Mouse (Mus musculus): Measurements from ENCODE around the gene Map3k6. TPM values are rescaled to one million over a fixed set of nuclear protein-coding genes. Genes with fewer than 3 reads are reported as not detected.

Map3k6 gene
- polyA plus RNA-seq, 1 experiment from 2014 or later: 2.1 TPM

DNA sequence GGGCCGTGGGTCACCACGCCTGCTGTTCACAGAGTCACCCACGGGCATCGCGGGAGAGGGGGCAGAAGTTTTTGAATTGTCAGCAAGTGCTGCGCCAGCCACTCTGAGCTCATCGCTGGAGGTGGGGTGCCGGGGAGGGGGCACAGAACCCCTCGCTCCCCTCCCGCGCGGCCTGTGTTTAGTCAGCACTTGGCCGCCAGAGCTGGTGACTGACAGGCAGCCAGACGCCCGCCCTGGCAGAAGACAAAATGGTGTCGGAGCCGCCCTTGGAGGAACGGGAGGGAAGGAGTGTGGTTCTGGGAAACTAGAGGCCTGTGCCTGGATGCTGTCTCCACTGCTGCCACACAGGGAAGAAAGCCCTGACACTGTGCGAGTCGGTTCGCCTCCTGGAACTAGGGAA, 40.3 kb upstream of the Map3k6 start:
- Histone ChIP-seq H3K9ac (replicated peaks; ENCODE audit: low read depth, low read length) (peak overlapping the region; percentile 28; the same call in 1 of the 2 replicates), H3K27ac (ENCODE audit: low read length) (peak overlapping the region; percentile 49), H3K4me1 (replicated peaks; ENCODE audit: control insufficient read depth, insufficient read depth, low read length) (peaks cover 61% of the 10 kb centered on the region), H3K9me3 (ENCODE audit: control insufficient read depth, low read length) (no peaks in the 10 kb centered on the region), H3K4me3 (replicated peaks; ENCODE audit: low read length) (no peak overlapping the region), H3K27me3 (replicated peaks; ENCODE audit: control insufficient read depth, insufficient read depth, low read length) (no peaks in the 10 kb centered on the region), H3K4me2 (ENCODE audit: low read length) (0 out of 2 replicates have a peak overlapping the region, but pooled peaks have one; percentile 1), H3K36me3 (ENCODE audit: control insufficient read depth, insufficient read depth) (peaks cover 5% of the 10 kb centered on the region; the same call in 1 of the 2 replicates)
- ATAC-seq: peak; percentile 24
- 28% methylated on average over 21 of the region's 21 CpGs for WGBS

DNA sequence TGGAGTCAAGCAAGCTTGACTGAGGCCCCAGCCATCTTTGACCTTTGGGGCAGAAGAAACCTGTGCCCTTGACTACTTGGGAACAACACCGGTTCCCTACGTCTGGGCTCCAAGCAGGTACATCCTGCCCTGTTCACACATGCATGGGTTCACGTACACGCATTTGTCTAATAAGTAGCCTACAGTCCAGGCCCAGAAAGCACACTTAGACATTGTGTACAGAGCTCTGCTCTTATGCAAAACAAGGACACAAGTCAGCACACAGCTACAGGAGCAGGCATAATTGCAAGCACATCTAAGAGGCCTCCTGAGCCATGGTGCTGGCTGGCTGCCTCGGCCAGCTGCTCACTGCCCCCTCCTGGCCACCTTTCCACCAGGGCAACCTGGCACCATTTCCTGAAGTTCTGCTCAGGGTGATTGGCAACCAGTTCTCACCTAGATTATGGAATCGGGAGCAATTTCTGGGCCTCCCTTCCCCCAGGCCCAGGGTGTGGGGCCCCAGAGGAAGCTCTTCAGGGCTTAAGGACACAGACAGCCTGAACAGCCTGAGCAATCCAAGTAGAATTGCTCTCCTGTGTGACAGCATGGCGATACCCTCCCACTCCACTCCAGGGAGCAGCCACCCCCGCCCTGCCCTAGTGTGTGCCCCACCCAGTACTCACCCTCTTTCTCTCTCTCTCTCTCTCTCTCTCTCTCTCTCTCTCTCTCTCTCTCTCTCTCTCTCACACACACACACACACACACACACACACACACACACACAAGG, 39.4 kb upstream of the Map3k6 start:
- H3K36me3 ChIP-seq (ENCODE audit: control insufficient read depth, insufficient read depth): no peaks in the 10 kb centered on the region
- no peaks in the 10 kb centered on the region for H3K27me3 ChIP-seq (replicated peaks; ENCODE audit: control insufficient read depth, insufficient read depth, low read length)
- no peaks in the 10 kb centered on the region for H3K9me3 ChIP-seq (ENCODE audit: control insufficient read depth, low read length)
- H3K4me3 ChIP-seq (replicated peaks; ENCODE audit: low read length): no peak overlapping the region
- H3K27ac ChIP-seq (ENCODE audit: low read length): peak overlapping the region; percentile 49
- peaks cover 59% of the 10 kb centered on the region for H3K4me1 ChIP-seq (replicated peaks; ENCODE audit: control insufficient read depth, insufficient read depth, low read length)
- peak; percentile 31 for ATAC-seq
- H3K4me2 ChIP-seq (ENCODE audit: low read length): no peak overlapping the region
- peak overlapping the region; percentile 28; the same call in 1 of the 2 replicates for H3K9ac ChIP-seq (replicated peaks; ENCODE audit: low read depth, low read length)
- WGBS: 62% methylated on average over 8 of the region's 8 CpGs

DNA sequence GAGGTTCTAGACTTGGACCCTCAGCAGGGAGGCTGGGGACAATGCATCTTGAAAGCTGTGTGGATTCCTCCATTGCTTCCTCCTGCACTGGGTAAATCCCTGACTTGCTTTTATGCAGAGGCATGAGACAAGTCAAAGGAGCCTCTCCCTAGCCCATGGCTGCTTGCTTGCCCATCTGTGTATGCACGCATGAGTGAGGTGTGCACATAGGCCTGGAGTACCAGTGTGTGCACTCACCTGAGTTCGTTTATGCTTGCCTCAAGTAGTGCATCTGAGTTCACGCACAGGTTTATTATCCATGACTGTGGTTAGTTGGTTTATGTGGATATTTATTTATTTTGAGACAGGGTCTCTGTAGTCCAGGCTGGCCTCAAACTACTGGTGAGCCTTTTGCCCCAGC, 38.4 kb upstream of the Map3k6 start:
- Histone ChIP-seq H3K36me3 (ENCODE audit: control insufficient read depth, insufficient read depth) (no peaks in the 10 kb centered on the region), H3K4me2 (ENCODE audit: low read length) (no peak overlapping the region), H3K27me3 (replicated peaks; ENCODE audit: control insufficient read depth, insufficient read depth, low read length) (no peaks in the 10 kb centered on the region), H3K9me3 (ENCODE audit: control insufficient read depth, low read length) (no peaks in the 10 kb centered on the region), H3K4me1 (replicated peaks; ENCODE audit: control insufficient read depth, insufficient read depth, low read length) (peaks cover 48% of the 10 kb centered on the region), H3K4me3 (replicated peaks; ENCODE audit: low read length) (no peak overlapping the region), H3K27ac (ENCODE audit: low read length) (no peak overlapping the region), H3K9ac (replicated peaks; ENCODE audit: low read depth, low read length) (no peak overlapping the region)
- 93% methylated on average over 3 of the region's 3 CpGs for WGBS
- no peak for ATAC-seq

- H3K27me3 ChIP-seq (replicated peaks; ENCODE audit: control insufficient read depth, insufficient read depth, low read length): no peaks in the 10 kb centered on the region
- no peak overlapping the region for H3K27ac ChIP-seq (ENCODE audit: low read length)
- peaks cover 35% of the 10 kb centered on the region for H3K4me1 ChIP-seq (replicated peaks; ENCODE audit: control insufficient read depth, insufficient read depth, low read length)
- no peak overlapping the region for H3K4me3 ChIP-seq (replicated peaks; ENCODE audit: low read length)
- WGBS: 55% methylated on average over 3 of the region's 3 CpGs
- no peaks in the 10 kb centered on the region for H3K9me3 ChIP-seq (ENCODE audit: control insufficient read depth, low read length)
- no peaks in the 10 kb centered on the region for H3K36me3 ChIP-seq (ENCODE audit: control insufficient read depth, insufficient read depth)
- no peak overlapping the region for H3K4me2 ChIP-seq (ENCODE audit: low read length)
- ATAC-seq: no peak
- no peak overlapping the region for H3K9ac ChIP-seq (replicated peaks; ENCODE audit: low read depth, low read length)
Observed at GRCm38 (mm10) chr4:133203591-133203990, 37.0 kb upstream of the Map3k6 start.

- Histone ChIP-seq H3K9ac (replicated peaks; ENCODE audit: low read depth, low read length) (0 out of 2 replicates have a peak overlapping the region, but pooled peaks have one; percentile 2), H3K27me3 (replicated peaks; ENCODE audit: control insufficient read depth, insufficient read depth, low read length) (no peaks in the 10 kb centered on the region), H3K4me1 (replicated peaks; ENCODE audit: control insufficient read depth, insufficient read depth, low read length) (peaks cover 28% of the 10 kb centered on the region), H3K36me3 (ENCODE audit: control insufficient read depth, insufficient read depth) (no peaks in the 10 kb centered on the region), H3K9me3 (ENCODE audit: control insufficient read depth, low read length) (no peaks in the 10 kb centered on the region), H3K4me2 (ENCODE audit: low read length) (no peak overlapping the region), H3K27ac (ENCODE audit: low read length) (peak overlapping the region; percentile 45), H3K4me3 (replicated peaks; ENCODE audit: low read length) (no peak overlapping the region)
- ATAC-seq: no peak
- WGBS: 46% methylated on average over 7 of the region's 7 CpGs
Observed at GRCm38 (mm10) chr4:133204379-133204778, 36.2 kb upstream of the Map3k6 start.

DNA sequence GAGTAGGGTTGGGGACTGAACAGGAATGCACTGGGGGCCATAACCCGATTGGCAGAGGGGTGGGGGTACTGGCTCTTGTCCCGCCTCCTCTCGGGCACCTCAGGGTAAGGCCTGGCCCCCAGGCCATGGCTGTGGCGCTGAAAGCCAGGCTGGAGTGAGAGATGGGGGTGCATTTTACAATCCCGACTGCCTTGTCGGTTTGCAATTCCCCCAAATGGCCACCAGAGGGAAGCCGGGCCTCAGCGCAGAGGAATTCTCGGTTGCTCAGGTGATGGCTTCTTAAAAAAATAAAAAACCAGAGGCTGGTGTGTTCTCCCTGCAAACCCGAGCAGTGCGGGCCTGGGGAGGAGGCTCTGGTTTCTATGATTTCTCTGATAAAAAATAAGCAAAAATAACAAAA, 31.3 kb upstream of the Map3k6 start:
- H3K4me3 ChIP-seq (replicated peaks; ENCODE audit: low read length): no peak overlapping the region
- H3K9me3 ChIP-seq (ENCODE audit: control insufficient read depth, low read length): no peaks in the 10 kb centered on the region
- H3K9ac ChIP-seq (replicated peaks; ENCODE audit: low read depth, low read length): no peak overlapping the region; the same call in 1 of the 2 replicates
- H3K36me3 ChIP-seq (ENCODE audit: control insufficient read depth, insufficient read depth): no peaks in the 10 kb centered on the region
- no peak for ATAC-seq
- WGBS: 4% methylated on average over 11 of the region's 11 CpGs
- no peak overlapping the region for H3K4me2 ChIP-seq (ENCODE audit: low read length)
- H3K4me1 ChIP-seq (replicated peaks; ENCODE audit: control insufficient read depth, insufficient read depth, low read length): peaks cover 19% of the 10 kb centered on the region
- H3K27me3 ChIP-seq (replicated peaks; ENCODE audit: control insufficient read depth, insufficient read depth, low read length): peaks cover 6% of the 10 kb centered on the region; the same call in 1 of the 2 replicates
- no peak overlapping the region for H3K27ac ChIP-seq (ENCODE audit: low read length)

GRCm38 (mm10) chr4:133210023-133210787, 30.4 kb upstream of the Map3k6 start:
- no peak overlapping the region for H3K4me3 ChIP-seq (replicated peaks; ENCODE audit: low read length)
- no peaks in the 10 kb centered on the region for H3K36me3 ChIP-seq (ENCODE audit: control insufficient read depth, insufficient read depth)
- peaks cover 6% of the 10 kb centered on the region; the same call in 1 of the 2 replicates for H3K27me3 ChIP-seq (replicated peaks; ENCODE audit: control insufficient read depth, insufficient read depth, low read length)
- peaks cover 14% of the 10 kb centered on the region for H3K4me1 ChIP-seq (replicated peaks; ENCODE audit: control insufficient read depth, insufficient read depth, low read length)
- no peaks in the 10 kb centered on the region for H3K9me3 ChIP-seq (ENCODE audit: control insufficient read depth, low read length)
- H3K4me2 ChIP-seq (ENCODE audit: low read length): no peak overlapping the region
- no peak overlapping the region for H3K27ac ChIP-seq (ENCODE audit: low read length)
- no peak for ATAC-seq
- WGBS: 88% methylated on average over 24 of the region's 24 CpGs
- H3K9ac ChIP-seq (replicated peaks; ENCODE audit: low read depth, low read length): no peak overlapping the region

DNA sequence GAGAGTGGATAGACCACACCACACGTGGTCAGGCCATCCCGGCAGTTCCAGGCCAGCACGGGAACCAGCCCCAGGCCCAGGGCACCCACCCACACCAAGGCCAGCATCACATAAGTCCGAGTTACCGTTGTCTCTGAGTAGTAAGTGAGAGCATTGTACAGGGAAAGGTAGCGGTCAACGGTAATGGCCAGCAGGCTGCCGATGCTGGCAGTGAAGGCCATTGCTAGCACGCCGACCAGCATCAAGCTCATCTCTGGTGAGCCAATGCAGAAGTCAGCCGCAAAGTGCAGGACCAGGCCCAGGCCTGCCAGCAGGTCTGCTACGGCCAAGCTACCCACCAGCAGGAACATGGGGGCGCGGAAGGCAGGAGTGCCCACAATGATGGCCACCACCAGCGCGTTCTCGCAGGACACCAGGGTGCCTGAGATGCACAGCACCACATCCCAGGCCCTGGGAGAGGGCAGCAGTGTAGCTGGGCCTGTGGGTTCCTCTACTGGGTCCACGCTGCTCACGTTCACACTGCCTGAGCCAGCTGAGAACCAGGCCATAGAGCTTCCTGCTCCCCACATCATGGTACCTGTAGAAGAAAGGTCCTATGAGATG, 29.7 kb upstream of the Map3k6 start:
- no peak for ATAC-seq
- H3K4me1 ChIP-seq (replicated peaks; ENCODE audit: control insufficient read depth, insufficient read depth, low read length): peaks cover 14% of the 10 kb centered on the region
- H3K9me3 ChIP-seq (ENCODE audit: control insufficient read depth, low read length): no peaks in the 10 kb centered on the region
- no peaks in the 10 kb centered on the region for H3K36me3 ChIP-seq (ENCODE audit: control insufficient read depth, insufficient read depth)
- H3K9ac ChIP-seq (replicated peaks; ENCODE audit: low read depth, low read length): no peak overlapping the region
- peaks cover 6% of the 10 kb centered on the region; the same call in 1 of the 2 replicates for H3K27me3 ChIP-seq (replicated peaks; ENCODE audit: control insufficient read depth, insufficient read depth, low read length)
- no peak overlapping the region for H3K27ac ChIP-seq (ENCODE audit: low read length)
- 93% methylated on average over 19 of the region's 19 CpGs for WGBS
- H3K4me3 ChIP-seq (replicated peaks; ENCODE audit: low read length): no peak overlapping the region
- H3K4me2 ChIP-seq (ENCODE audit: low read length): no peak overlapping the region

Measured in forebrain, embryonic 16.5 days (tissue).